Mouse (Mus musculus) induced T-regulatory cell, adult 2 months (primary cell): ENCODE results near the gene Cab39l.

Source experiments
- DNase-seq: peaks from one replicate; pipeline ENCODE4 v3.0.0-alpha.2; 2012; ENCODE audit warnings: low read depth

Gene Cab39l

DNA sequence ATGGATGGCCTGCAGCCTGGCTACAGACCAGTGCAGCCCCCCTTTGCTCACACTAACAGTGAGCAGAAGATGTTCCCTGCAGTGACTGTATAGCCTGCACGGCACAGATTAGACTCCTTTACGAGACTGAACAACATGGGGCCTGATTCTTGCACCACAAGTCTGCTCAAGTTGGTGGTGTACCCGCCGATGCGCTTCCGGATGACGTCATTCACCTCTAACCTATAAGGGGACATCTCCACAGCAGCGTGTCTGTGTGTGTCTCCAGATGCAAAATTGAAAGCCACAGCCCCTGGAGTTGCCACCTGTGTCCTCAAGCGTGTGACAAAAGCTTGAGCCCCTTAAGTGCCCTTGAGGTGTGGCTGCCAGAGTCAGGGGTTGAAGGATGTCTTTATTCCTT, 189.3 kb downstream of the Cab39l start:
- DNase-seq, result no peak

DNA sequence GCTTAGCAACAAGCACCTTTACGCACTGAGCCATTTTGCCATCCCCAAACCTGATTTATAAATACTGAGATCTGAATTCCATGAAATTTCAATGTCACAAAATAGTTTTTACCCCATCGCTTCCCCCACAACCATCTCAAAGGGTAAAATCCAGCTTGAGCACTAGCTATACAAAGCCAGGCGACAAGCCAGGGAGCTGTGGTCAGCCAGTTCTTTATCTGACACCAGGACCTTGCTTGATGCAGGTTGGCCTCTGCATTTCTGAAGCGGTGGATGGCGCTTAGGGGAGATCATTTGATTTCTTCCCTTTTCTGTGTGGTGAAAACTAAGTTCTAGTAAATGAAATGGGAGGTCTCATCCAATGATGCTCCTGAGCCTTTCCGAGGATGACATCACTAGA, 191.3 kb downstream of the Cab39l start:
- DNase-seq, result no peak

DNA sequence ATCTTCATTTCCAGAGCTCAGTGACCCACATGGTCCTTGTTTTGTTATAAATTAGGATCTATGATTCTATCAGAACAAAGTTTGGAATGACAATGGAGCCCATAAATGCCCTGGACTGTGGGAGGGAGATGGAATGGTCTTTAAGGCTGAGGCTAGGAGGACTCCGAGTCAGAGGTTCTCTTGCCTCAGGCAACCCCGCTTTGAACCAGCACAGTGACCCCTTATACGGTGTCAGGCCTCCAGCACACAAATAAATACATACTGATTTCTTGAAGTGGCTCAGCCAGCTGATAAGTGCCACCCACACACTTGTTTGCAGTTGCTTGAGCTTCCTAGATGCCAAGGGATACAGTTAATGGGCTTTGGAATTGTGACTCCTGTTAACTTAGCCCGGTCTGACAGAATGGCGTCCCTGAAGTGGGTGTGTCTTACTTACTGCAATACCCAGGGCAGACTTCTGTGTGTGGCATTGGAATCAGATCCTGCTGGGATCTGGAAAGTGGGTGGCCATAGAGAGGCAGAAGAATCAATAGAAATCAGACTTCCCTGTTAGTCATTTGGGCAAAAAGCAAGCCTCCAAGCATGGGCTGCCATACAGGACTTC, 192.6 kb downstream of the Cab39l start:
- DNase-seq, result no peak

GRCm38 (mm10) chr14:59633988-59634387, 193.2 kb downstream of the Cab39l start:
- DNase-seq, result no peak
